Mouse (Mus musculus): ENCODE data around the gene Maats1.

Gene Maats1

DNA sequence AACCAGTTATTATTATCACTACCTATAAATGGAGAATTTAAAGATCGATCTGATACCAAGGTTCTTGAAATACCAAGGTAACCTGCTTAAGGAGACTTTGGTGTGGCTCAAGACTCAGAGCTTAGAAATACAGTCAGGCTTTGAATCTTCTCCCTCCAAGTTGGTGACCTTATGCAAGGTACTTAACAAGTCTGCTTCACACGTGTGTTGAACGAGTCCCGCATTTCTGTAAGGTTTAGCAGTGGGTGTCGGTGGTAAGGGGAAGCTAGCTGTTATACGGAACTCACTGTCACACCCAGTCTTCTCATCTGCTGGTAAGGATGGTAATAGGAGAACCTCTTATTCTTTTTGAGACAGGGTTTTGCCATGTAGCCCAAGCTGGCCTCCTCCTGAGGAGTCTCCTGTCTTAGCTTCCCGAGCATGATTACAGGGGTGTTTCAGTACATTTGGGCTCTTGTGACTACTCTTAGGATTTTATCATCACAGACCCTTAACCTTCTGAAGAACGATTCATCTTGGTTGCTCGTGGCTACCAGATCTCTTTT, 6.3 kb upstream of the Maats1 start:
- DNase-seq (ENCODE audit: low read depth, low spot score) = peak; percentile 16

DNA sequence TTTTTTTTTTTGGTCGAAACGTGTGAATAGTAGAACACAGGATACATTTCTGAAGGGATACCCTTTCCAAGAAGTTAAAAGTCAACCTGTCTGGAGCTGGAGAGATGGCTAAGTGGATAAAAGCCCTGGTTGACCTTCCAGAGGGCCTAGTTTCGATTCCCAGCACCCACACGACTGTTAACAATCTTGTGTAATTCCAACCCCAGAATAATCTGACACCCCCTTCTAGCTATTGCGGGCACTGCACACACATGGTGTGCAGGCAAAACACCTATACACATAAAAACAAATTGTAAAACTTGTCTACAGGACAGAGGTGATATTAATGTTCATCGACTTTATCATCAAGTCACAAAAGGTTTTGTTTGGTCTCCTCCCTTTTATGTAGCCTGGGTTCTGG, 5.6 kb upstream of the Maats1 start:
- DNase-seq (ENCODE audit: low read depth, low spot score) = no peak

DNA sequence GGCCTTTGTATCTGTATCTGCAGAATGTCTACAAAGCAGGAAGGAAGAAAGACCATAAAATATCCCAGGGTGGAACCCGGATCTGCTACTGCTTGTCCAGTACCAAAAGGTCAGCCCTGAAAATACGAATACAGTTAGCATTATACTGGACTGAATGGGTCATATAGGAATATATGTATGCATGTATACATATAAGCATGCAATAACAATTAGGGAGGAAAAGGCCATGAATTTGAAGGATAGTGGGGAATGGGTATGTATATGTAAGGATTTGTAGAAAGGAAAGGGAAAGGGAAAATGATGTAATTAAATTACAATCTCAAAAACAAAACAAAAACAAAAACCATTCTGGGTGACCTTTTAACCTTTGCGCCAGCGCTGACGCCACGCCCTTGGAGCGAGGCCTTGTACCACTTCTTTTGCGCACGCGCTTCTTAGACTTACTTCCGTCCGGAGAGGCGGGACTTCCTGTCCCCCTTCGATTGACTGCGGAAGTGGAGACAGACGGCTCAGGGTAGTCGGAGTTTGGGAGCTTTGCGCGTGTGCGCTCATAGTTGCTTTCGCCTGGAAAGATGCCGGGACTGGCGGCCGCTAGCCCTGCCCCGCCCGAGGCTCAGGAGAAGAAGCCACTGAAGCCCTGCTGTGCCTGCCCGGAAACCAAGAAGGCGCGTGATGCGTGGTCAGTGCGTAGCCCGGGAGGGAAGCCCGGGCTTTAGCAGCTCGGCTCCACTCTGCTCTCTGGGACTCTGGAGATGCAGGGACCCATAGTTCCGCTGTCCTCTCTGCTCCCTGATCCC, 4.8 kb upstream of the Maats1 start, which contains the start of the genes Cox17 and Gm21987:
Cox17 (plus strand) TSS at position 463 of the 797 bp plus-strand sequence.
Gm21987 (plus strand) TSS at position 512 of the 797 bp plus-strand sequence.
- peak; percentile 98 for DNase-seq (ENCODE audit: low read depth, low spot score)

DNA sequence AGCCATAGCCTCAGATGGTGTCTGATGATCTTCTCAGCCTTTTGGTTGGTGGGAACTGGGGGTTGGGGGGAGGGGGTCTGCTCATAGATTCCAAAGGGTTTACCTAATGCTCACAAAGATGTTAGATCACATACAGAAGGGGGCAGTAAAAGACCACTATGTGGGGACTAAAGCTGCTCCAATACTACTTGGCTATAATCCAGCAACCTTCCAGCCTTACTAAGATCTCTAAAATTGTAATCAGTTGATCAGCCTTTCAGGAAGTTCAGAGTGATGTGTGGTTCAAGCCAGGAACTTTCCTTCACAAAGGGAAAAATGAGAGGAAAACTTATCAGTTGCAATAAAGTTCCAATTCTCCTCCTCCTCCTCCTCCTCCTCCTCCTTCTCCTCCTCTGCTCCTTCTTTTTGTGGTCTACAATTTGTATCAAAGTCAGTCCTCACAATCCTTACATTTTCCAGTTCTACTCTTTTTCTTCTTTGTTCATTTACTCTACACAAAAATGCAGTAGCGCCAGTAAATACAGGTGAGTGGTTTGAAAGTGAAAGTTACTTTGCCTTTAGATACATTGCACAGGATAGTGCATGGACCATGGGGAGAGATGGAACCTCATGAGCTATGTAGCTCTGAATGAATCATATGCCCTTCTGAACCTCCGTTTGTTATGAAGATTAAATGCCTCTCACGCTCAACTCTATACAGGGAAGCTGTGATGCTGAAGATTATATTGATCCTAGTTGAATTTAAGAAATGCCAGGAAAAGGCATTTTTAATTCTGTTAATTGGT, 3.2 kb upstream of the Maats1 start:
- peak; percentile 81 for DNase-seq (ENCODE audit: low read depth, low spot score)

DNA sequence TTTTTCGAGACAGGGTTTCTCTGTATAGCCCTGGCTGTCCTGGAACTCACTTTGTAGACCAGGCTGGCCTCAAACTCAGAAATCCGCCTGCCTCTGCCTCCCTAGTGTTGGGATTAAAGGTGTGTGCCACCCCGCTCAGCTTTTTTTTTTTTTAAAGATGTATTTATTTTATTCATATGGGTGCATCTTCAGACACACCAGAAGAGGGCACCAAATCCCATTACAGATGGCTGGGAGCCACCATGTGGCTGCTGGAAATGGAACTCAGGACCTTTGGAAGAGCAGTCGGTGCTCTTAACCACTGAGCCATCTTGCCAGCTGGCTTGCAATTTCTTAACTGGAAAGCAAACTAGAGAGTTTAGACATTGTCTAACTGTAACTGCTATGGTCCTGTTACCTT, 3.9 kb downstream of the Maats1 start:
- DNase-seq (ENCODE audit: low read depth, low spot score) = peak; percentile 29

DNA sequence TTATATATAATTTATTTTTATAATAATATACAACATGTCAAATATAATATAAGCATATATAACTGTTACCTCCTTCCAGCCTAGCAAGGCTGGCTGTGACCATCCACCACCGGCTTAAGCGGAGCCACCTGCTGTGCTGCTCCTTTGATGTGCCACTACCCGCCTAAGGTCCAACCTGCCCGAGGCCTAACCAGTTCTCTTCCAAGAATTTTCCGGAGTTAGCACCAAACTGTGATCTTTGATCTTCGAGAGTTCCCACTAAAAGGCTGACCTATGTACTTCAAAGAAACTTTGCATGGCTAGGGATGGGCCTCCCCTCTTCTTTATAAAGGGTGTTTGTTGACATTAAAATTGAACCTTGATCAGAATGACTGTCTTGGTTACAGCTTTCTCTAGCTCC, 7.5 kb downstream of the Maats1 start:
- DNase-seq (ENCODE audit: low read depth, low spot score) = no peak

DNA sequence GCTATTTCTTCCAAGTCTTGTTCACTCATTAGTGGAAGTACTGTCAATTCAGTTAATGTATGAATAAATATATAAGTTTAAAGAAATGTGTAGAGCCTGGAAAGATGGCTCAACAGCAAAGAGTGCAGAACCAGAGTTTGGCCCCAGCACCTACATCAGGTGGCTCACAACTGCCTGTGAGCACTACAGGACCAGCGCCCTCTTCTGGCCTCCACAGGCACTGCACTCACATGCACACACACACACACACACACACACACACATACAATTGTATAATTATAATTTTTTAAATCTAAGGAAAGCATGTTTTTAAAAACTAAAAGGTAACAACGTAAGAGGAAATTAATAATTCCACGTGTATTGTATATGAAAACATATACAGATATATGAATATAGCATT, 12.6 kb downstream of the Maats1 start:
- DNase-seq (ENCODE audit: low read depth, low spot score) = peak; percentile 28

DNA sequence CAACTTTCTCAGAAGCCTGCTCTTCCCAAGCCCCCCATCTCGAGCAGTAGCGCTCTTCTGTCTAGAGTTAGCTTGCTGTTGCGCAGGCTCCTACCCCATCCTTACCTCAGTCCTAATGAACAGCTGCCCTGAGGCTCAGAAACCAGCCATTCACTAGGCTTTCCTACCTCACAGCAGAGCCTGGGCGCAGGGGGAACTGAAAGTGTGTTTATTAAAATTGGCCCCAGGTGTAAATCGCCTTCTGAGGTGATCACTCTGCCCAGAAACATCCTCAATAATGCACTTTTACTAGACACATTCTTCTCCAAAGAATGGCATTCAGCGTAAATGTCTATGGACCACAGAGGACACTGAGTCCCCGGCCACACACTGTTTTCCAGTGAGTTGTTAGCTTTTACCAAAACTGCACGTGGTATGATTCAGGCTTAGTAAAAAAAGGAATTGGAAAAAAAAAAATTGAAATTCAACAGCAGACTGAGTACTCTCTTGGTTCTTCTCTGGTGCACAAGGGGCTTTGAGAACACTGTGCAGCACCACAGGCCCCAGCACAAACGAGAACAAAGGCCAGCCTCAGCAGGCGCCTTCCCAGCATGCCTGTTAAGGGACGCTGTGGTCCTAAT, 15.1 kb downstream of the Maats1 start:
- DNase-seq (ENCODE audit: low read depth, low spot score) = no peak

DNA sequence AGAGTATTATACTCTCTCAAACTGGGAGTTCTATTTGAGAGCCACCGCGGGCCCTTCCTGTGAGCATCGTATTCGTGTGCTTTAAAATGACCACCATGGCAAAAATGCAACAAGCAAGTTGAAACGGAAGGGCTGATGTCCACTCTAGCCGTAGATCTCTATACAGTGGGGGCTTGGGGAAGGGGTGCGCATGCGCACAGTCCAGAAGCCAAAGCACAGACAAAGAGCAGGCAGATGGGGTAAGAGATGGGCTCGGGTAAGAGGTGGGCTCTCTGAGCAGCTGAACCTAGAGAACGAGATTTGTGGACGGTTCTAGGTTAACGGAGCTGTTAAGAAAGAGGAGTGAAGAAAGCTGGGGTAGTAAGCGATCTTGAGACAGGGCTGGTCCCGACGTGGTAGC, 17.6 kb downstream of the Maats1 start:
- peak; percentile 78 for DNase-seq (ENCODE audit: low read depth, low spot score)

DNA sequence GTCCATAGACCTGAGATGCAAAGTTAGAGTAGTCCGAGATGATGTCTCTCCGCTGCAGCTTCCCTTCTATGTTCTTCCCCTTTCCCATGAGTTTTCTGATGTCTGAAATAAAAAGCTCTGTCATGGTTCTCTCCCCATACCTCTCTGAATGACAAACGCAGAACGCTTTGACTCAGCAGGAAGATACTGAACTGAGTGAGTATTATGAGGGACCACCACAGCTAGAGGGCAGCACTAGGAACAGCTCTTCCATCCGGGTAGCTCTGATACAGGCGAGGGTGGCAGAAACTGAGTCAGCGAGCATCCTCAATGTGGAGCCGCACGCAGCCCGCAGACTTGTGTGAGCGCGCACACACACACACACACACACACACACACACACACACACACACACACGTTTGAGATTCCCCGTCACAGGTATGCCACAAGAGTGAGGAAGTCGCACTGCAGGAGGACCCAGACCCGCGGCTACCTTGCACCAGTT, 20.4 kb downstream of the Maats1 start:
- DNase-seq (ENCODE audit: low read depth, low spot score) = peak; percentile 91

DNA sequence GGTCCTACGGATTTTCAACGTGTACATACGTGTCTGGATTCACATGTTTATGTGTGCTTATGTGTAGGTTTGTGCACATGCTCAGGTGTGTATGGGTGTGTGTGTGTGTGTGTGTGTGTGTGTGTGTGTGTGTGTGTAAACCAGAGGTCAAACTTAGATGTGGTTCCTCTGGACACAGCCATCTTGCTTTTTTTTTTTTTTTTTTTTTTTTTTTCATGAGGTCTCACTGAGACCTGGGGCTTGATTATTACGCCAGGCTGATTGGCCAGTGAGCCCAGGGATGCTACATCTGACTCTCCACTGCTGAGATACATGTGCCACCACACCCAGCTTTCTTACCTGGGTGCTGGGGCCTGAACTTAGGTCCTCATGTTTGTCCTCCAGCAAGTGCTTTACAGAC, 22.9 kb downstream of the Maats1 start:
- no peak for DNase-seq (ENCODE audit: low read depth, low spot score)

DNA sequence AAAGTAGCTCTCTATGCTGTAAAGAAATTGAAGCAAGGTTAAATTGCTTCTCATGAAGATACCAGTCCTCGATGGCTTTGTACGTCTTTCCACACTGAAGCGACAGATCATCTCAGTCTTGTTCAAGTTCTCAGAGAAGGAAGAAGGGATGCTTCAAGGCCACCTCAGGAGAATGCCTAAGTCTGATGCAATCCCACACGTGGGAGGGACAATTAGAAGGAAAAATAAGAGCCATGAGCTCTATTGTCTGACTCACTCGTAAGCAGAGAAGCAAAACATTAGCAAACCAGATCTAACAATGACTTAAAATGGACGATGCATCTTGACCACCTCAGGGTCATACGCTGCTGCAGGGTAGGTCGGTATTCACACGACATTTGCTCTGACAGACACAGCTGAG, 23.5 kb downstream of the Maats1 start:
- DNase-seq (ENCODE audit: low read depth, low spot score) = no peak

DNA sequence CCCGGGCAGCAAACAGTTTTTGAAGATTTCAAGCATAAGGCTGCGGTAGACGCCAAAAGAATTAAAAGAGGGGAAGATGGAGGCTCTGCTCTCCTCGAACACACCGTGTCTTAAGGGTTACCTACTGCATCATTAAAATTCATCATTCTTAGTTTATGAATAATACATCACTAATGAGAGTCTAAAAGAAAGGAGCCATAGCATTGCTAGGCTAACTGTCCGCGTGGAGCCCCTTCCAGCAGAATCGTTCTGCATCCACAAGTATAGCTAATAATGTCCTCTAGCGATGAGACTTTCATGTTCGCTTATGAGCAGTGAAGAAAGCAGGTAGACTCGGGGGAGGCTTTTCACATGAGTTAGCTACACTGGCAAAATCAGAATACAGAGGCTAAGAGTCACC, 33.7 kb downstream of the Maats1 start:
- DNase-seq (ENCODE audit: low read depth, low spot score) = no peak

DNA sequence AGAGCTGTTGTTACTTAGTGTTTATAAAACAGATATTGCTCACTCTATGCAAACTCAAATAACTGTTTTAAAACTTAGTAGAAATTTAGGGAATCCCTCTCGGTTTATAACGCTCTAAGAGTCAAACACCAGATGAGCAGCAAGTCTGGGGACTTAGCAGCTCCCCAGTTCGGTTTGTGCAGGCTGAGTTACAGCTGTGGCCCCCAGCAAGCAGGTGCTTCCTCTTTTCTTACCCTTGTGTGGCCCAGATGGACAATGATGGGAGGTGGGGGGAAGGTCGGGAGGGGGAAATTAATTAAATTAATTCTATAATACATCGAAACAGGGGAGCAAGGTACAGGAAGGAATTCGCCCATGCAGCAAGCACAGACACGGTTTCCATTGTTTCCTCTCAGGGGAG, 34.3 kb downstream of the Maats1 start:
- DNase-seq (ENCODE audit: low read depth, low spot score) = no peak

DNA sequence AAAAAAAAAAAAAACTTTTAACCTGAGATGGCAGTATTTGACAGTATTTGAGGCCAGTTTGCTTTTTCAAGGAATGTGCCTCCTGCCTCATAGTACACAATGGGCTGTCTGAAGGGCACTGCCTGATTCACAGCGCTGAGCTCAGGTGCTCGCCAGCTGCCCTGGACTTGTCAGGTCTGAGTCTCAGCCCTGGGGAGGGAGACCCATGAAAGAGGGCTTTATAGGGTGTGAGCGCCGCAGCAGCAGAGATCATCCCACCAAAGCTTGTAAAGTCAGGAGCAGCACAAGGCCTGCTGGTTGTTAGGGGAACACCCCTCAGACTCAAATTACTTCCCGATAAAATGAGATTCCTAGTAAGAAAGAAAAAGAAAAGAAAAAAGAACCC, 34.7 kb downstream of the Maats1 start:
- peak; percentile 18 for DNase-seq (ENCODE audit: low read depth, low spot score)

DNA sequence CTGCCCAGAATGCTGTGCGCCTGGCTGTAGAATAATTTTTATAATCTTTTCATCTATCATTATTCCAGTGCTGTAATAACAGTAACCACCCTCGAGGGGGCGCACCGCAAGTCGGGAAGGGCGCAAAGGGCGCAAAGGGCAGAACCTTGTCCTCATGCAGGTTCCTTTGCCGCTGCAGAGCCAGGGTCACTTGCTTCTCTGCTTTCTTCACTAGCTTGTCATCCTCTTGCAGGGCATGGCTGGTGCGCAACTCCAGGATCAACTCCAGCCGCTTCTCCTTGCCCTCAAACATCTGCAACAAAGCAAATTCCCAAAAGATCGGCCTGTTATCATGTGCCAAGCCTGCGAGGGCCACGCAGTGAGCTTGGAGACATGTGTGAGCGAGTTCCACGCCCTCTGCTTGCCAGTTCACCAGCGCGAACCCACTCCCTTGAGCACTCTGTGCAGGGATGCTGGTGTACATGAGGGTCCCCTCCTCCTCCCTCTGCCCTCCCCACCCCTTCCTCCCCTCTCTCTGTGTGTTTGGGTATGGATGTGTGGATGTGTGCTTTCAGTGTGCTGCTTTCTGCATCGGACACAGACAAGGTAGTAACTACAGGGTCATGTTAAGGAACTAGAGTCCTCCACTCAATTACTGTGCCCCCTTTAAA, 35.2 kb downstream of the Maats1 start:
- peak; percentile 62 for DNase-seq (ENCODE audit: low read depth, low spot score)

DNA sequence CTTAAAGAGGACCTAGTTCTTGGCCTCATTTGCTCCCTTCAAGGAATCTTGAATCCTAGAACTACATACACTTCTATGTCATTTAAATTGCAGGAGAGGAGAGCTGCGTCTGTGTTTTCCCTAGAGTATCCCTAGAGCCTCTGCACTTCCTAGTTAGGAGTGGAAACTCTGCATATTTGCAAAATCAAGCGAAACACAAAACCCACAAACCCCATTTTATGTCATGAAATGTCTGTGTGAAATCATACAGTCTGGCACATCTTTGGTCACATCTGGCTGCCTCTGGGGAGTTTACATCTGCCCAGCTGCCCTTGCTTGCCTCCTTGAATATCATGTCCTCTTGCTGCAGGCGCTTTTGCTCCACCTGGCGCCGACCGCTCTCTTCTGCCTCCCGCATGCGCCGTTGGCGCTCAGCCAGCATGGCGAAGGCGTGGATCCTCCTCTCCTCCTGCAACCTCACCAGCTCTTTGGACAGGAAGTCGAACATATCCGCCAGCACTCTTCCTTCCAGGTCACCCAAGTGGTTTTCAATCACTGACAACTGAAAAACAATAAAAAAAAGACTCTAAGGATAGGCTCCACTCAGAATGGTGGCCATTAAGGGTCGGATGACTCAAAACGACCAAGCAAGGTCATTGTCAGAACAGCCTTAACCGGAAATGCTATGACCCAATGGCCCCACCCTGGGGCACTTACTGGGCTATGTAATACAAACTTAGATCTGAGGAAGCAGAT, 37.3 kb downstream of the Maats1 start:
- DNase-seq (ENCODE audit: low read depth, low spot score) = peak; percentile 82

DNA sequence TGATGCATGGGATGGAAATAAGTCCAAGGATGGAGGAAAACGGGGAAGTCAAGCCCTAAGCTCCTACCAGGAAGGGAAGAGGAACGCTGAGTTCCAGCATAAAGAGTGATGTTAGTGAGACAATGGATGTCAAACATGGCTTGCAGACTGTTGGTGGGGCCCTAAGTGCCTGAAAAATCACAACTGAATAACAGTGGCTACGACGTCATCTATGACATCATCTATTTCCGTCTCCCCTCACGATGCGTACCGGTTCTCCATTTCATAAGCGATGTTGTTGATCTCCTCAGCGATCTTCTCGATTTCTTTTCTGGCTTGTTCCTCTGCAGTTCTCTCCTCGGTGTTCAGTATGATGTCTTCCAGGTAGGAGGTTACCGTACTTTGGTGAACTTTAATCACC, 39.6 kb downstream of the Maats1 start:
- no peak for DNase-seq (ENCODE audit: low read depth, low spot score)

DNA sequence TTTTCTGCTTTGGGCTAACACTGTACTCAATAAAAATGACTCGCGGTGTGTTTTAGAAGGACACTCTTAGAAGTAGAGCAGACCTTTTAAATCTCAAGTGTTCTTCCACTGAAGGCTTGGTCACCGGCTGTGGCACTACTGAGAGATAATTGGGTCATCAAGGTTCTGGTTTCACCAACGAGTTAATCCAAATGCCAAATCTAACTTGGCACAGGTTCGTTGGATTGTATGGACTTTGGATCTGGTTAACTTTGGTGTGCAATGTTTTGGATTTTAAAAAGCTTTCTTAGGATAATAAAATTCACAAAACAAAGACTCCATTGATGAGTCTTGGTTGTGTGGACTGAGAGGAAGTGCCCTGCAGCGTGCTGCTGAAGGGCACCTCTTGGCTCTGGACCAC, 43.5 kb downstream of the Maats1 start:
- no peak for DNase-seq (ENCODE audit: low read depth, low spot score)

DNA sequence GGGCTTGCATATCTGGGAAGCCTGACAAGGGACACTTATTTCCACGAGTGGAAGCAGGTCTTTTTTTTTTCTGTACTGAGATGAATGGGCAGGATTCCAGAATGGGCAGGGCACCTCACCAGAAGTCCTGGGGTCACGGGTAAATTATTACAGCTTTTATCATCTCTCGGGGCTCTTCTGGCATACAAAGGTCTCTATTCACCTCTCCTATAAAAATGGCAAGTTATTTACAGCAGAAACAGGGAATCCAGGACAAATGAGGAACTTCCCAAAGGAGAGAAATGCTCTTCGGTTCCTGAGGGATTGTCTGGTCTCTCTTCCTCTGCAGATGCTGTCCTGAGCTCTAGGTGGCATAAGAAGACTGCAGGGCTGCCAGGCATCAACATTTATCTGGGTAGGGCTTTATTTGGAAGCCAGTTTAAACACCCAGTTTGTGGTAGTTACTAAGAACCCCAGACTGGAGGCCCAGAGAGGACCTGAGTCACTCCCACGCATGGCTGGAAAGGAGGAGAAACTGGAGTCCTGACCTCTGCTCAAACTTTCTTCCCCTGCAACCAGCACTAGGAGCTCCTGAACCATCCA, 46.5 kb downstream of the Maats1 start:
- DNase-seq (ENCODE audit: low read depth, low spot score) = no peak
